Comparison of ENCODE assay signal across 18 mouse cellular contexts in the genomic region with DNA sequence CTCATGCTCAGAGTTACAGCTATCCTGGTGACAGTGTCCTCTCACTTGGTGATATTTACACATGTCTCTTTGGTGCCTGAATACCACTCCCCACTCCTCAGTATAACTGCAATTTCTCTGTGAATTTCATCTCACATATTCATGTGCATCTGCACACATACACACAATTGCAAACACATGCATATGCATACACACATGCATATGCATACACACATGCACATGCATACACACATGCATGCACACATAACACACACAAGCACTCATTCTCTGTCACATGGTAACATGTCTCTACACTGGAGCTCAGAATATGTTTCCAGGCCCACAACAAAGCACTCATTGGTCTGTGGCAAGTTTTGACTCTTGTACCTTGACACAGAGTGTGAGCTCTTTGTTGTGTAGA. TPM values are rescaled to one million over a fixed set of nuclear protein-coding genes. Genes with fewer than 3 reads are reported as not detected.
"Had no signal": no experiment of that assay in that cellular context is flagged by ENCODE, and none has a peak within 500 bp of the region (broad histone marks: within the 10 kb centered on the region; RNA-seq: fewer than 3 reads in every experiment).

No protein-coding gene starts in this region.

- H3K9ac ChIP-seq: liver, embryonic 12.5 days; liver, embryonic 14.5 days; lung, embryonic 14.5 days; neural tube, embryonic 13.5 days; neural tube, embryonic 15.5 days had no signal

- DNase-seq: lung, adult 18-20 months; lung, embryonic 14.5 days; lung, postnatal 10 days; lung, postnatal 4 days; right cerebral cortex, adult 18-20 months; right cerebral cortex, postnatal 25 days; right cerebral cortex, postnatal 4 days; spleen, adult 18-20 months; thymus, adult 18-20 months; thymus, postnatal 14 days; thymus, postnatal 36 days had no signal

- H3K4me1 ChIP-seq: liver, embryonic 12.5 days had no signal

- H3K36me3 ChIP-seq: liver, embryonic 12.5 days had no signal

- H3K9me3 ChIP-seq: neural tube, embryonic 15.5 days had no signal

- H3K4me2 ChIP-seq: liver, embryonic 12.5 days; lung, embryonic 14.5 days; neural tube, embryonic 13.5 days; neural tube, embryonic 15.5 days had no signal

- H3K4me3 ChIP-seq: liver, embryonic 12.5 days; myocyte; neural tube, embryonic 13.5 days; neural tube, embryonic 15.5 days had no signal

- H3K27ac ChIP-seq: liver, embryonic 12.5 days; liver, embryonic 14.5 days; neural tube, embryonic 13.5 days; neural tube, embryonic 15.5 days had no signal

- H3K27me3 ChIP-seq: liver, embryonic 12.5 days; neural tube, embryonic 13.5 days; neural tube, embryonic 15.5 days had no signal

- ATAC-seq: liver, embryonic 12.5 days had no signal

RNA-seq across cellular contexts. Expression of a gene that starts 39.0 kb away (rescaled TPM):
- total RNA-seq: megakaryocyte-erythroid progenitor cell, adult 5-6 weeks had no signal
- polyA plus RNA-seq: thymus, postnatal 0 days had no signal
